Mouse (Mus musculus): ENCODE results near the gene Ikzf4. TPM values are rescaled to one million over a fixed set of nuclear protein-coding genes. Genes with fewer than 3 reads are reported as not detected.
A peak's percentile ranks its signal among the peaks of the same experiment; 100 is the strongest.

Ikzf4 gene
- total RNA-seq, 4 experiments from 2014 or later = 1.6 to 10.8 (median 3.7) TPM

DNA sequence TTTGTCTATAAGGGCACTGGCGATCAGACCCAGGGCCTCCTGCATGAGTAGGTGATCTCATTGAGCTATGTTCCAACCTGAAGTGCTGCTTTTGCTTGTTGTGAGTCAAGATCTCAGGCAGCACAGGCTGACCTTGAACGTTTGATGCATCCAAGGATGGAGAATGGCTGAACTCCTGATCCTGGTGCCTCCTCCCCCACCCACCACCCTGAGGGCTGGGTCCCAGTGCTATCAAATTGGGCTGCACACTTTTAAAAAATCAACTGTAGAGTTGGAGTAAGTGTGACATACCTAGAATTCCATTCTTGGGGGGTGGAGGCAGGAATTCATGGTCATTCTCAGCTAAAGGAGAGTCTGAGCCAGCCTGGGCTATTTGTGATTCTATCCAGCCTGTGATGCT is 39.3 kb downstream of the Ikzf4 start:
- DNase-seq = no peak

DNA sequence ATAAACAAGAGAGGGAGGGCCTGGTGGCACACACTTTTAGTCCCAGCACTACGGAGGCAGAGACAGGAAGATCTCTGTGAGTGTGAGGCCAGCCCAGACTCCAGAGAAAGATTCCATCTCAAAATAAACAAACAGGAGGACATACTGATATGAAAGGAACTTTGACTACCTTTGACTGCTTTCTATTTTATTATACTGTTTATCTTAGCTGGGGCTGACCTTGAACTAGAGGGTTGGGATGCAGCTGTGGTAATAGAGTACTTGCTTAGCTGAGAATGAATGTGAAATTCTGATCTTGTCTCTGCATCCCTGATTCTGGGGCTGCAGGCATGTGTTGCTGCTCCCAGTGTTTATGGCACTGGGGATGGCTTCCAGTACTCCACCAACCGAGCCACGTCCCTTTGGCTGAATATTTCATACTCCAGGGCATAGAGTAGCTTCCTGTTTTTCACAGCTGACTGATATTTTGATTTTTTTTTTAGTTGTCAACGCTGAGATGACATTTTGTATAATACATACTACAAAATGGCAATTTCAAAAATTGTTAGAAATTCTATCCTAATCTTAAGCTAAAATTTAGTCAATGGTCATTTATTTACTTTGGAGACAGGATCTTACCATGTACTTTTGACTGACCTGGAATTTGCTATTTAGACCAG is 43.2 kb downstream of the Ikzf4 start:
- DNase-seq = no peak

DNA sequence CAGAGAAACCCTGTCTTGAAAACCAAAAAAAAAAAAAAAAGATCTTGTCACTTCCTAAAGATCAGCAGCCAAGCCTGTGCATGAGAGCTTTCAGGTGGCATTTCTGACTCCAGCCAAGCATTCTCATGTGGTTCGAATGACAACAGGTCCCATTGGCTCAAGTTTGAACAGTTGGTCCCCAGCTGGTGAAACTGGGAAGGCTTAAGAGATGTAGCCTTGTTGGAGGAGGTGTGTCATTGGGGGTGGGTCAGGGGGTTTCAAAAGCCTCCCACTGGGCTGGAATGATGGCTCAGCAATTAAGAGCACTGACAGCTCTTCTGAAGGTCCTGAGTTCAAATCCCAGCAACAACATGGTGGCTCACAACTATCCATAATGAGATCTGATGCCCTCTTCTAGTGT is 44.3 kb downstream of the Ikzf4 start:
- DNase-seq = no peak

DNA sequence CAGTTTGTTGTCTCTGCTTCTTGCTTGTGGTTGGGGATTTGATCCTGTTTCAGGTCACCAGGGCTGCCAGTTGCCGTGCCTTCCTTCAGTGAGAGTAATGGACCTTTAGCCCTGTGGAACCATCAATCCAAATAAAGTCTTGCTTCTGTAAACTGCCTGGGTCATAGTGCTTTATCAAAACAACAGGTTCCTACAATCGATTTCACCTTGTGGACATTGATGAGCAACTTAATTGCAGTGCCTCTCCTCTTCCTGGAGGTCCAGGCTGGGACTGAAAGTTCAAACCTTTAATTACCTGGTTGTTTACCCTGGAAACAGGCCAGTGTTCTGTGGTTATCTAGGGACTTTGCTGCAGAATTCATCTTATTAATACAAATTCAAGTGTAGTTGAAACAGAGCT is 47.3 kb downstream of the Ikzf4 start:
- DNase-seq = no peak

DNA sequence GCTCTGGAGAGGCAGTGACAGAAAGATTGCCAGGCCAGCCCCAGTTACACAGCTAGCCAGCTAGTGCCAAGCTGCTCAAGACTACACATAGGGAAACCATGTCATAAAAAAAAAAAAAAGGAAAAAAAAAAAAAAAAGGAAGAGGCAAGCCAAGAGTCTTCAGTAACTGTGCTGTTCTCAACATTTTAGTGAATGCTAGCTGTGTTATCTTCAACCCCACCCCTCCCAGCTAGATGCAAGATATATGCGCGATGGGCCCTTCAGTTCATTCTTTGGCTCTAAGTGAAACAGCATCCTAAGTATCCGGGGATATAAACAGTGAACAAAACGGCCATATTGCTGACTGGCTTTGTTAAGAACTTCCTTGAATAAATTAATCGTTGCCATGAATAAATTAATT is 53.0 kb downstream of the Ikzf4 start:
- no peak for DNase-seq

DNA sequence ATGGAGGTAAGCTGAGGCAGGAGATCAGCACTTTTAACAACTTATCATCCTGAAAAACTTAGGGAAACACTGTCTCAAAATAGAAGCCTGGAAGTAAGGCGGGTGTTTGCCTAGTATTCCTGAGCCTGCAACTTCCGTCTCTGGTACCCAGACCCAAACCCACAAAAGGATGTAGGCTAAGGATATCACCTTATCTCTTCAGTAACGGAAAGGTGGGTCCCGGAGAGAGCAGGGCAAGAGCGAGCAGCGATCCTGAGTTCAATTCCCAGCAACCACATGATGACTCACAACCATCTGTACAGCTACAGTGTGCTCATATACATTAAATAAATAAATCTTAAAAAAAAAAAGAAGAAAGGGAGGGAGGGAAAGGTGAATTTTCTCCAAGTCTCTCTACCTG is 54.4 kb downstream of the Ikzf4 start:
- DNase-seq = no peak

DNA sequence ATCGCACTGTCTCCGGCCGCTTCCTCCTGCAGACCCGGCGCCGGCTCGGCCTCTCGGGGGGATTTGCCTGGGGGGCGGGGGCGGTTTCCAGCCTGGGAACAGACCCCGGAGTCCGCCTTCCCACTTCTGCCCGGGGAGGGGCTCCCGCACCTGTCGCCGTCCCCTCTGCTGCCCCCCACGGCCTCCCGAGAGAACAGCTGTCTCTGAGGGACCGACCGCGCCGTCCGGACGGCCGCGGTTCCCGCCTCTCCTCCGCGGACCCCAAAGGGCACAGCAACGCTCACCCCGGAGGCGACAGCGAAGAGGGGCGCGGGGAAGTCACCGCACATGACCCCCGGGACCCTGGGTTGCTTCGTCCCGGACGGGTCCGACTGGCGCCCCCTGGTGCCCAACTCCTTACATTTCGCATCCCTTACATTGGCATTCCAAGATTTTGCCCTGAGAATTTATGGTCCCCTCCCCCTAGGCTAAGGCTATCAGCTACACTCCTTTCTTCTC is 55.5 kb downstream of the Ikzf4 start:
- no peak for DNase-seq

DNA sequence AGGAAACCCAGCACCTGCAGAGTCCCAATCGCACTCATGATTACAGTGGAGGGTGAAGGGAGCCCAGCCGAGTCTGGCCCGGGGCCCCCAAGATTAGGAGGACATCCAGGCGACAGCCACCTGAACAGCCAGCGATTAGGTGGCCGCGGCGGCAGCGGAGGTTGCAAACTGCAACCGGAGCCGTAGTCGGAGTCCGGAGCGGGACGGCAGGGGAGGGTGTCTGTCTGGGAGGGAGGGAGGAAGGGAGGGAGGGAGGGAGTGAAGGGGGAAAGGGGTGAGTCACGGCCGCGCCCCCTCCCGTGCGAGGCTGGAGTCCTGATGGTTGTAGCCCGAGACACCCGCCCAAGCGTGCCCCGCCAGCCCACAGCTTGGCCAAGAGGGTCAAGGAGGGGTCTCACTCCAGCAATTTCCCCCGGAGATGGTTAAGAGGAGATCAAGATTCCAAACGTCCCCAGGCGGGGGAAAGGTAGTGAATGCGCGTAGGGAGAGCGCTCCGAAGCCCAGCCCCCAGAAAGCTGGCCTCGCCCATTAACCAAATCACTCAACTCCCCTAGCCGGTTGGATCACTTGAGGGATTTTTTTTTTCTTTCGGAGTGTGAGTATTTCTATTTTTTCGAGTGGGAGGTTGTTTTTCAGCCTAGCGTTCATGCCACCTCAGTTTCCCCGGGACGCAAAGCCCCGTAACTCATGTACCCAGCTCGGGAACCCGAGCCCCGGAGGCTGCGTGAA is 56.2 kb downstream of the Ikzf4 start, which contains the start of gene Erbb3:
Erbb3 (minus strand) TSS at position 189 of the 729 bp plus-strand sequence.
- DNase-seq = peak; percentile 29

DNA sequence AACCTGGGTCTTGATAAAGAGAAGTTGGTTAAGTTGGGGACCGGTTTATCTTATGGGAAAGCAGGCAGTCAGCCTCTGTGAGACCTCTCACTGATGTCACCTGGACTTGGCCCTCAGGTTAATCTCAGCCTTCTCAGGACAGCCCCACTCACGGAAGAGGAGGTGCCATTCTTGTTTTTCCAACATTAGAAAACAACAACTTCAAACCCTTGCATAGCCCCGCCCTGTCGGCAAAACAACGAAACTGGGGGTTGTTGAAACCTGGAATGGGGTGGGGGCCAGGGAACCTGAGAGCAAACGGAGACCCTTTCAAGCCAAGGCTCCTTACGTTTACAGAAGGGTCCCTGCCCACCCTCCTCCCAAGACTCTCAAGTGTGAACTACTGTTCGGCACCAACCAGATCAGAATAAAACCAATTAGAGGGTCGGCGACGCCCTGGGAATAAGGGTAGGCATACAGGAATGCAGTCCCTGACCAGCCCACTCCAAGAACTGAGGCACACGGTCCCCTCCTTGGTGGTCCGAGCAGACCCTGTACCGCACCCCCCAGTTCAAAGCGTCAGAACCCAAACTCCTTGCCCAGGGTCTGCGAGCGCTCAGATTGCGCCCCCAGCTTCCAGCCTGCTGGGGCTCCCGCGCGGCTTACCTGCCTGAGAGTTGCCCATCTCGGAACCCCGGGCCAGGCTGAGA is 56.9 kb downstream of the Ikzf4 start:
- DNase-seq = no peak

DNA sequence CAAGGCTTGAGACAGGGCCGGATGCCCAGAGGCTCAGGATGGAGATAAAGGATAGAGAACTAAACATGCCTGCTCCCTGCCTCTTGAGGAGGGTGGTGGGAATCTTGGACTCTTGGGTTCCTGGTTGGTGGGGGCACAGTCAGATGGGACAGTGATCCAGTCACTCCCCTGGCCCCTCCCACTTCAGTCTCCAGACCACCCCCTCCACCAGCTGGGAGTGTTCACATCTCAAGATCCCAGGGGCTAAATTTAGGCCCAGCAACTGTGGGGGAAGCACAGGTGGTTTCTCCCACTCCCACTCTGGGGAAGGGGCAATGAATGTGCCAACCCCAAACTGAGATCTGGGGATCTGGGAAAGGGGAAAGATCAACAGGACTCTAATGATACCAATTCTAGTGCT is 57.7 kb downstream of the Ikzf4 start:
- no peak for DNase-seq

DNA sequence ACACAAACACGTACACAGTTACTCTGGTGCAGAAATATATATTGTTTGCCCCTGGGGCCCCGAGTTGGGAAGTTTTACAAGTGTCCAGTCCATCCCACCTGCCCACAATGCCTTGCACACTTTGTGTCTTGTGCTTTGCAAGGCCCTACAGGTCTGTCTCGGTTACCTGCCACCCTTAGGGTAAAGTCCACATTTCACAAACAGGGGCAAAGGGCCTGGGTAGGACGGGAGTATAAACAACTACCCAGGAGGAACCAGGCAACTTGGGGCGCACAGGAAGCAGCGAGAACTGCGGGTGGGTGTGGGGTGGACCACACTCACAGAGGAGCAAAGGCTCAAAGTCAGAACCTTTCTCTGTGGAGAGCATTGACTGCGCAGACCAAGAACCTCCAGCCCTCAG is 58.1 kb downstream of the Ikzf4 start:
- no peak for DNase-seq

DNA sequence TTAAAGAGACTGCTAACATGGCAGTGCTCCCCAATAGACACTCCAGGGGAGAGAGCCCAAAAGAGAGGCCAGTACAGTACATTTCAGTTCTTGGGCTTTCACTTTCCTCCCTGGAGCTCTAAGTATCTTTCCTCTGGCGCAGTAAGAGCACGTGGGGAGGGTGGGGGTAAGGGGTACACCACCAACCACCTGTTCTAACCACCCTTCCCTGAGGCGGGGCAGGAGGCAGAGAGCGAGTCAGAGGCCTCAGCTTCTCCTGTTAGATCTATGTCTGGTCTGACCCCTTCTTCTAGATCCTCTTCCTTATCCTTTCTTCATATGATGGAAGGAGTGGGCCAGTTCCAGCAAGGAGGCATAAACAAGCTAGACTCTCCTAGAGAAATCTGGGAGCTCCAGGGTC is 58.7 kb downstream of the Ikzf4 start:
- DNase-seq = no peak

DNA sequence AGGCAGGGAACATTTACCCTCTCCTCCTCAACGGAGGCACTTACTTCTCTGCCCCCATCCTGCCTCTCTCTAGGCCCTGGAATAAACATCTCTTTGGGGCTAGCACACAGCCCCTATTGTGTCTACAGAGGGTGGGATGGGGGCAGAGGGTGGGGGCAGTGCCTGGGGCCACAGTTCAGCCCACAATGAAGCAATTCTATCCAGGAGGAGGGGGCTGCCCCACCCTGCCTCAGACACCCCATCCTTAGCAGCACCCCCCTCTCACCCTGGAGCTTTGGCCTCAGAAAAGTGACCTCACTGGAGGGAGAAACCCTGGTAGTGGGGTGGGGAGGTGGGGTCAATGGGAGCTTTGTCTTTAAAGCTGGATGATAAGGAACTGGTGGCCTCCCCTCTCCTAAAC is 59.2 kb downstream of the Ikzf4 start:
- no peak for DNase-seq

DNA sequence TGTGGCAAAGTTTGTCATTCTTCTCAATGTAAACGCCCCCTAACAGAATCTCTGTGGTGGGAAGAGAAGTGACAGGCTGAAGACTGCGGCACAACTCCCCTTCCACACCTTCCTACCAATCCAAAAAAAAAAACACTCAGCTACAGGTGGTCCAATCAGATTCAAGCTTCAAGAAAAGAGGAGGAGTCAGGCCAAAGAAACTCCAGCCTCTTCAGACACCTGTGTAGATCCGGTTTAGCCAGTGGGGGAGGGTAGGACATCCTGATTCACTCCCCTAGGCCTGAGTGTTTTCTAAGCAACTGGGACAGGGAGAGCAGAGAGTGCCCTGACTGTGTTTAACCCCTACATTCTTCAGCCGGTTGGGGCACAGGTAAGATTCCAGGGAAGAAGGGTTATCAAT is 61.4 kb downstream of the Ikzf4 start:
- DNase-seq = no peak

DNA sequence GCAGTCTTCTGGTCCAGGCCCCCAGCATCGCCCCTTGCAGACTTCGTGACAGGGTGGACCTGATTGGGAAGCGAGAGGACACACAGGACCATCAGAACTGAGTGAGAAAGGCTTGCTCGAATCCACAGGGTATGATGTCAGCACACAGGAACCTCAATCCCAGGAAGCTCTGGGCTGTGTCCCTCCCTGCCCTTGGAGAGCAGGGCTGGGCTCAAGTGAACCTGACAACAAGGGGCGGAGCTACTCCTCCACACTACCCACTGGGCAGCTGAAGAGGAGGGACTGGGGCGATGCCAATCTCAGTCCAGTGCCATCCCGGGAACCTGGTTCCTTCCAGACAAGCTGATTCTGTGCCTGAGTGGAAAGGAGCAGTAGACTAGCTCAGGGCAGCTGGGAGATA is 62.1 kb downstream of the Ikzf4 start:
- peak; percentile 75 for DNase-seq

Small RNAs within 50 kb of the gene (microRNA-seq; reads per million reads assigned to microRNA genes)
- gene Mir6917 = 0 reads per million in 2 experiments

Other genes starting within 250 kb of the Ikzf4 start
- gene Slc39a5, start 244.8 kb downstream of the Ikzf4 start, total RNA-seq (2022) = under 1 TPM in 2 of 4 experiments, not detected in 2; 0.24 to 0.40 TPM
- gene Nabp2, start 234.5 kb downstream of the Ikzf4 start, total RNA-seq (2022) = 10 to 100 TPM; 76.6 to 93.8 (median 86.8) TPM
- gene Rnf41, start 234.3 kb downstream of the Ikzf4 start, total RNA-seq (2022) = 10 to 100 TPM; 39.1 to 55.4 (median 50.8) TPM
- 100 to 1,000 TPM; 103 to 155 (median 127) TPM for gene Smarcc2, start 186.7 kb downstream of the Ikzf4 start, total RNA-seq (2022)
- gene Myl6, start 151.8 kb downstream of the Ikzf4 start, total RNA-seq (2022) = 100 to 1,000 TPM; 760 to 841 (median 820) TPM
- gene Myl6b, start 147.3 kb downstream of the Ikzf4 start, total RNA-seq (2022) = 10 to 100 TPM in 2 of 4 experiments, 1 to 10 TPM in 2; 4.8 to 11.6 (median 7.9) TPM
- 10 to 100 TPM; 22.8 to 44.9 (median 33.2) TPM for gene Esyt1, start 120.1 kb downstream of the Ikzf4 start, total RNA-seq (2022)
- 10 to 100 TPM; 12.9 to 15.0 (median 13.6) TPM for gene Zc3h10, start 98.2 kb downstream of the Ikzf4 start, total RNA-seq (2022)
- 1,000 to 10,000 TPM; 2,263 to 2,673 (median 2,524) TPM for gene Rpl41, start 96.7 kb downstream of the Ikzf4 start, total RNA-seq (2022)
- gene Pa2g4, start 80.0 kb downstream of the Ikzf4 start, total RNA-seq (2022) = 10 to 100 TPM; 67.4 to 77.6 (median 70.5) TPM
- 1 to 10 TPM; 2.5 to 5.8 (median 4.6) TPM for gene Erbb3, start 56.3 kb downstream of the Ikzf4 start, total RNA-seq (2022)
- 100 to 1,000 TPM; 401 to 777 (median 537) TPM for gene Rps26, start 19.2 kb downstream of the Ikzf4 start, total RNA-seq (2022)
- 10 to 100 TPM; 28.7 to 35.1 (median 31.4) TPM for gene Suox, start 28.1 kb upstream of the Ikzf4 start, total RNA-seq (2022)
- 100 to 1,000 TPM; 126 to 149 (median 145) TPM for gene Rab5b, start 50.3 kb upstream of the Ikzf4 start, total RNA-seq (2022)
- gene Pmel, start 58.2 kb upstream of the Ikzf4 start, total RNA-seq (2022) = 1 to 10 TPM; 1.1 to 1.7 (median 1.3) TPM
- gene Cdk2, start 59.0 kb upstream of the Ikzf4 start, total RNA-seq (2022) = 10 to 100 TPM; 13.4 to 26.6 (median 19.3) TPM
- gene Dgka, start 98.9 kb upstream of the Ikzf4 start, total RNA-seq (2022) = 10 to 100 TPM; 16.5 to 41.1 (median 28.6) TPM
- 10 to 100 TPM; 24.1 to 31.9 (median 27.0) TPM for gene Pym1, start 101.9 kb upstream of the Ikzf4 start, total RNA-seq (2022)
- 10 to 100 TPM; 41.4 to 69.7 (median 60.1) TPM for gene Mmp19, start 144.9 kb upstream of the Ikzf4 start, total RNA-seq (2022)
- 10 to 100 TPM; 77.2 to 82.1 (median 78.5) TPM for gene Dnajc14, start 158.1 kb upstream of the Ikzf4 start, total RNA-seq (2022)
- 10 to 100 TPM in 2 of 4 experiments, 1 to 10 TPM in 2; 7.8 to 17.3 (median 12.6) TPM for gene Tmem198b, start 158.4 kb upstream of the Ikzf4 start, total RNA-seq (2022)
- 10 to 100 TPM; 43.4 to 56.2 (median 49.5) TPM for gene Sarnp, start 171.3 kb upstream of the Ikzf4 start, total RNA-seq (2022)
- gene Ormdl2, start 175.7 kb upstream of the Ikzf4 start, total RNA-seq (2022) = 10 to 100 TPM; 39.5 to 51.9 (median 42.5) TPM
- gene Gdf11, start 245.7 kb upstream of the Ikzf4 start, total RNA-seq (2022) = 1 to 10 TPM; 2.0 to 2.9 (median 2.3) TPM

All from adrenal gland, adult 8-10 months (tissue).